Mouse (Mus musculus): ENCODE measurements around the gene Cdkn3.
"Not testable (repeated sequence)": the region's sequence is repeated elsewhere in the genome, so short reads cannot be mapped to it uniquely, and the experiment has no call there.

Cdkn3 gene

GRCm38 (mm10) chr14:46760355-46761029 lies at the start of gene Cdkn3:
Cdkn3 (plus strand) TSS chr14:46760541.
- in situ Hi-C loops (cut with MboI), result no loop called here

DNA sequence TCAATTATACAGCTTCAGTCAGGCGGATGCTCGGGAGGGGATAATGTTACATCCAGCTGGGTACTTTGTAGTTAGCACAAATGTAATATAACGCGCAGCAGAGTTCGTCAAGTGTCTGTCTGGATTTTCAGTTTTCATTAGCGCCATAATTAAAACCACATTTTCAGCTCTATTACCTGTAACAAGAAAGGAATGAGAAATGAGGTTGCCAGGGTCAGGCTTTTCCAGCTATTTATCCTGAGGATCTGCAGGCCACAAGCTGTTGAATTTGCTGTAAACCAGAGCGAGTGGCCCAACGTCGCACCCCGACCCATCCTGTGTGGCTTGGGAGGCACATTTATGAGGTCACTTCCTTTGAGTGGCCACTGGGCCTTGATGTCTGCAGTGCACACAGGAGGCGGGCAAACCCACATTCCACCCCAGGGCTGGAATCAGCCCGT lies 41.8 kb upstream of the Cdkn3 start:
- in situ Hi-C loops (cut with MboI), result no loop called here

GRCm38 (mm10) chr14:46722031-46722430 lies 38.3 kb upstream of the Cdkn3 start:
- in situ Hi-C loops (cut with MboI), result no loop called here

DNA sequence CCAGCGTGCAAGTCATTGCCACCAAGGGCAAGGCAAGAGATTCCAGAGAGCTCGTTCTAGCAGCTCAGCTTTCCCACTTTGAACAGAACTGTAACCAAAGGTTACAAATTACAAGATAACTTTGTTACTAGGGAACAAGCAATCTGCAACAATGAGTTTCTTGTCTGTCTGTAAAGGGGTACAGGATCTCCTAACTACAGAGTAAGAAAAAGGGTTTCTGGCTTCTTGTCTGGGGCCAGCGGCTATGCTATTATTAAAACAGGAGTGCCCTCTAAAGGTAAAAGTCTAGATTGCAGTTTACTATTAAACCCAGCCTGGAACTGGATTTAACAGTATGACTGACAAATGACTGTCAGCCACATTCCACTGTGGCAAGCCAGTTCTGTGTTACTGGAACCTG lies 36.5 kb upstream of the Cdkn3 start:
- in situ Hi-C loops (cut with MboI), result no loop called here

DNA sequence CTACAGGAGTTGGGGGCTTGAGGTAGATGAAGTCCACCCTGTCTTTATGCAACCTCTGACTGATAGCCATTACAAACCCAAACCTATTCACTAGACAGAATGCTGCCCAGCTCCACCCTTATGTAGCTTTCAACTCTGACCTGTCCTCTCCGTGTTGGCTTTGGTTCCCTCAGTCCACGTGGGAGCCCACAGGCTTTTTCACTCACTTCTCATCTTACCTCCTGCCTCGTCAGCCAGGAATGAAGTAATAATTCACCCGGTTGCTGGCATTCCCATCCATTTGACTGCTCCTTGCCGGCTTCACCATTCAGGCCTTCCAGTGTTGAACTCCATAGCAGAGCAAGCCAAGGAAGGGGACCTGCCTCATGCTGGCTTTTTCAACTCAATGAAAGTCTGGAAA lies 35.4 kb upstream of the Cdkn3 start:
- in situ Hi-C loops (cut with MboI), result no loop called here

GRCm38 (mm10) chr14:46725743-46726142 lies 34.6 kb upstream of the Cdkn3 start:
- in situ Hi-C loops (cut with MboI), result no loop called here

GRCm38 (mm10) chr14:46734262-46734661 lies 26.1 kb upstream of the Cdkn3 start:
- in situ Hi-C loops (cut with MboI), result no loop called here

- in situ Hi-C loops (cut with MboI), result no loop called here
These were observed 25.4 kb upstream of the Cdkn3 start for GRCm38 (mm10) chr14:46734761-46735455.

DNA sequence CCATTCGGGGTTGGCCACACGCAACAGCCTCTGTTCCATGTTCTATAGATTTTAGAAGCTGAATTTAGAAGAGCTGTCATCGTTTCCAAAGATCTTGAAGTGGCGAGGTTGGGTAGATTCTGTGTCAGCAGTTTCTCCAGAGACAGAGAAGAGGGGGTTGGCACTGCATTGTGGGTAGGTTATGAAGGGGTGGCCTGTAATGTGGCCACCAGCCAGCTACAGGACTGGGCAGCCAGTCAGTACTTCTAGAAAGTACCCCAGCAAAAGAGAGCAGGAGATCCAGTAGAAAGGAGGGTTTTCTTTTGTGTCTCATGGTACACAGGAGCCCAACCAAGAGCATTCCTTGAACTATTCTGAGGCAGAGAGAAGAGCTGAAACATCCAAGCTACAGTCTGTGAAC lies 24.0 kb upstream of the Cdkn3 start:
- in situ Hi-C loops (cut with MboI), result no loop called here

- in situ Hi-C loops (cut with MboI), result not testable (repeated sequence)
These were observed 23.0 kb upstream of the Cdkn3 start for GRCm38 (mm10) chr14:46737346-46737745.

DNA sequence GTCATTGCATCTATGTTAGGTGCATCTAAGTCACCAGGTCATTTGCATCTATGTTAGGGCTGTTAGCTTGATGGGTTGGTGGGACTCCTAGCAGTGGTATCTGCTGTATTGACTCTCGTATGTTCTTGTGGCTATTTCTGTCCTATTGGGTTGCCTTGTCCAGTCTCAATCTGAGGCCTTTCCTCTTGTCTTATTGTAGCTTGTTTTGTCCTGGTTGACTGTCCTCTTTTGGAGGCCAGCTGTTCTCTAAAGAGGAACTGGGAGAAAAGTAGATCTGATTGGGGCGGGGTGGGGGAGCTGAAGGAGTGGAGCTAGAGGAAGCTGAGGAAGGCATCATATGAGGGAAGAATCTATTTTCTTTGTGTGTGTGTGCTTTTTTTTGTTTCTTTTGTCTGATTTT lies 17.7 kb upstream of the Cdkn3 start:
- in situ Hi-C loops (cut with MboI), result no loop called here

DNA sequence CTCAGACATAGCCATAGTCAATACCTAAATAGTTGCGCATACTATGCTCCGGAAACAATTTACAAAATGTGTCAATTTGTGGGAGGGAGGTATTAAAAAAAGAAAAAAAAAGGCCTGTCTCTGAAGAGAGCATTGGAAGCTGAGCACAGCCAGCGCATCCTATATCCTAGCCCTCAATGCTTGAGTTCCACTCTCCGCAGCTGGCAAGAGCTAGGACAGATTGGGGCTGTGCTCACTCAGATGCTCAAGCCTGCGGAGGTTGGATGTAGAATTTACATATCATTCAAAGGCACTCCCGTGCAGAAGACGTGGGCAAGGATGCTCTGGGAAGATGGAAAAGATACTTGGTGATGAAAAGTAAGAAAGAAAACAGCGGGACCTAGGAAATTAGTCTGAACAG lies 14.9 kb upstream of the Cdkn3 start:
- in situ Hi-C loops (cut with MboI), result no loop called here

- in situ Hi-C loops (cut with MboI), result not testable (repeated sequence)
These were observed 6.0 kb upstream of the Cdkn3 start for GRCm38 (mm10) chr14:46754371-46754770.

DNA sequence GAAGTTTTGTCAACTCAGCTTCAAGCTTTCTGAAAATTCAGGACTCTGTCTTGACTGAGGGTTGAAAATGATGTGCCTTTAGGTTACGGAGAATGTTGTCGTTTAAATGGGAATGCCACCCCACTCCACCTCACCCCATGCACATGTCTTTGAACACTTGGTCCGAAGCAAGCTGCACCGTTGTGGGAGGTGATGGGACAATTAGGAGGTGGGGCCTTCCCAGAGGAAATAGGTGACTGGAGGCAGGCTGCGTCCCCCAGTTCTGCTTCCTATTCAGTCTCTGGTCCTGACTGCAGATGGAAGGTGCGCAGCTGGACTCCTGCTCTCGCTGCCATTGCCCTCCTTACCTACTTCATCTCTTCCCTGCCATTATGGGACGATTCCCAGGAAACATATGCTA lies 4.5 kb upstream of the Cdkn3 start:
- in situ Hi-C loops (cut with MboI), result no loop called here

DNA sequence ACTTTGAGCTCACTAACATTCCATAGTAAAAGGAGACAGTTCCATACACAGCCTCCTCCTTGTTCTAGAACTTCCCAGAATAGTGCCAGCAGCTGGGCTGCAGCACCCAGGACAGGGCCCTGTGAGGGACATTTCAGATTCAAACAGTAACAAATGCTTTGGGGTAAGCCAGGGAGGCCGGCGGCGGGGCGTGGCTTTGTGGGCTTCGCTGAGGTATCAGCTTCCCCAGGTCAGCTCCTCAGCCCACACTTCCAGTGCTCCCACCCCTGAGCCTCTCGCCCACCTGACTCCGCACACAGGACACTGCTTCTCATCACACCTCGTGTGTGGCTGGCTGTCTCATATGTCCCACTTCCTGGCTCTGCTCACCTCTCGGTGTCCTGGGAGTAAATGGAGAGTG lies 2.6 kb upstream of the Cdkn3 start:
- in situ Hi-C loops (cut with MboI), result no loop called here

DNA sequence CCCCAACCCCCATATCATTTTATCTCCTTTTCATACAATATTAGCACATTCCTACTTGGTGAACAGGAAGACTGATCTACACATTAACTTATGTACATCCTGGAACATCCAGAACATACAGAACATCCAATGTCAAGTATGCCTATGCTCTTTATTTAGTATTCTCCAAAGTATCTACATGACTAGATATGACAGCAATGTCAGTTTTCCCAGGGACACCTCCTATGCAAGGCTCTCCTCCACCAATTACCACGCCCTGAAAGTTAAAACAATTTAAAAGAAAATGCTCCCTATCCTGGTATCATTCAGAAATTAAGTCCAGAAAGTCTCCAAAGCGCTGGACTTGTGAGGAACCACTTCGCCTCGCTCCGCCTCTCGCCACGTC lies 379 bp upstream of the Cdkn3 start:
- in situ Hi-C loops (cut with MboI), result no loop called here

DNA sequence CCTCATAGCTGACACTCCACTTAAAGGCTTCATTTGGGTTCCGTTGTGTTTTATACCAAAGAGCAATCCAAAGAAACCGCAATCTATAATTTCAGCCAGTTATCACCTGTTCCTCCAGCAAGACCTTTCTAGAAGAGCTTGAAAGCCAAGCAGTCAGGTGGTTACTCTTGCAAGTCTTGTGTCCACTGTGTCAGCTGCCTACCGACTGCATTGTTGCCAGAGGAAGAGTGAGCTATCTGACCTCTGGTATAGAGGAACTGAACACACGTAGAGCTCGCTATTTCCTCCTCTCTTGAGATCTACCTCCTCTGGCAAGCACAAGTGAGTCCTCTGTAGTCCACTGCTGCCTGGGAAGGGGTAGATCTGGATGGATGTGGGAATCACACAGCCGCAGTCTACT lies 845 bp downstream of the Cdkn3 start:
- in situ Hi-C loops (cut with MboI), result no loop called here

DNA sequence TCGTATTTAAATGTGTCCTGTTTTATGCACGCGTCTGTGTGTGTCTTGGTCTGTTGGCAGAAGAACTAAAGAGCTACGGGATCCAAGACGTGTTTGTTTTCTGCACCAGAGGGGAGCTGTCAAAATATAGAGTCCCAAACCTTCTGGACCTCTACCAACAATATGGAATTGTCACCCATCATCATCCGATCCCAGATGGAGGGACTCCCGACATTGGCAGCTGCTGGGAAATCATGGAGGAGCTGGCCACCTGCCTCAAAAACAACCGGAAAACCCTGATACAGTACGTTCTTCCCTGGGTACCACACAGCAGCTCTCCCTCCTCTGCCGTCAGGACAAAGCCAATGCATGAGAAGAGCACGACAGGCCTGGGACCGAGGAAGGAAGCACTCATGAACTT lies 6.8 kb downstream of the Cdkn3 start:
- in situ Hi-C loops (cut with MboI), result no loop called here

DNA sequence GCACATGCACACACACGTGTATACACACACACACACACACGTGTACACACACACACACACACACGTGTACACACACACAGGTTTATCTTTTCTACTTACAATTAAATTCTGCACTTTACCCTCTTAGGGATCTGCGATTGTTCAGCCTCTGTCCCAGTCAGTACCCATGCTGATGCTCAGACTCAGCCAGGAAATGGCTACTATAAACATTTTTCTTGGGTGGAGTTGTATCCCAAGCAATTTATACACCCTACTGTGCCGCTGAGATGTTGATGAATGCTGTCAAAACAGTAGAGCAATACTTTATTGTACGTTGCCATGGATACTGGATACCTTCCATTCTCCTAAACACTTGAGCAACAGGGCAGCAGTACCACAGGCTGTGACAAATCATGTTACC lies 9.7 kb downstream of the Cdkn3 start:
- in situ Hi-C loops (cut with MboI), result no loop called here

- in situ Hi-C loops (cut with MboI), result no loop called here
These were observed 18.4 kb downstream of the Cdkn3 start for GRCm38 (mm10) chr14:46778756-46779155.

- in situ Hi-C loops (cut with MboI), result no loop called here
These were observed 18.9 kb downstream of the Cdkn3 start for GRCm38 (mm10) chr14:46779217-46779616.

GRCm38 (mm10) chr14:46781086-46781485 lies 20.7 kb downstream of the Cdkn3 start:
- in situ Hi-C loops (cut with MboI), result no loop called here

- in situ Hi-C loops (cut with MboI), result no loop called here
These were observed 22.0 kb downstream of the Cdkn3 start for GRCm38 (mm10) chr14:46782187-46782828.

Data from mature B cell (primary cell).